Mouse (Mus musculus): Measurements from ENCODE around the gene Pdia4. TPM values are rescaled to one million over a fixed set of nuclear protein-coding genes. Genes with fewer than 3 reads are reported as not detected.

The Pdia4 gene
- polyA plus RNA-seq, 1 experiment from 2014 or later = 292 TPM

DNA sequence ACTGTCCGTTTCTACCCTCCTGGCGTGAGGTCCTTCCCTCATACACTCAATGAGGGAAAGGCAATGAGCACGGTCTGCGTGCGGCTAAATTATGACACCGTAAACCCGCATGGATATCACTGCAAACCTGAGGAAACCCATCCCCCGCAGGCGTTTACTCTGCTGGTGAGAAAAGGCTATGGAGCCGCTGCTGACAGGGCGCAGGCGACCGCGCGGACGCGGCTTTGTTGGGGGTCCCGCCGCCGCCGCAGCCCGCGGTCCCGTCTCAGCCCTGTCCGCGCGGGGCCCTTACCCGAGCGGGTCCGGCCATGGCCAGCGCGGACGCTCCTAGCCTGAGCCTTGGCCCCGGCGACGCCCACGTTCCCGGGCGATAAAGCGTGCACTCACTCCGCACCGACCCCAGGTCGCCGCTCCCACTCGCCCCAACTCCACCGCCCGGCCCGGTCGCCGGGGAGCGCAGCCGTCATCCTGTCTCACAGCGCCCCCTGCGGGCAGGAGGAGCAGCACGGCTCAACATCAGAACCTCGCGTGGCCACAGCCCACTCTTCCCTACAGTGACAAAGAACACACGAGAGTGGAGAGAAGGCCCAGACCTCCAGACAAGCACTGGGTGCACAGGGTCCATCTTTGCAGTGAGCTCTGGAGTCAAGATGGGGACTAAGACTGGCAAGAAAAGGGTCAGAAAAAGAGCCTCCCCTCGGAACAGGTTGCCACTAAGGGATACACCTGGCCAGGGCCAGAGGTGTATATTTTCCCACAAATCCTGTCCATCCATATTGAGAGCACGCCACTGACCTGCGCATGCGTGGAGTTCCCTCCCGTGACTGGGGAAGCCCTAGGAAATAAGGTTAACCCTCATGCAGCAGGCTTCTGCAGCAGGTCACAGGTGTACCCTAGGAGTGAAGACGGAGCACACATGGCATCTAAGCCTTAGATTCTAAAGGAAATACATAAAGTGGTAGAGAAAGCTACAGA lies 17.2 kb upstream of the Pdia4 start, which contains the start of gene Zfp786:
Gene Zfp786 (minus strand): TSS at position 764 of the 975 bp plus-strand sequence.
- no peaks in the 10 kb centered on the region for H3K27me3 ChIP-seq
- no peaks in the 10 kb centered on the region for H3K36me3 ChIP-seq
- no peaks in the 10 kb centered on the region for H3K9me3 ChIP-seq
- 1% methylated on average over 63 of the region's 64 CpGs for WGBS
- peak; percentile 88 for ATAC-seq (ENCODE audit: insufficient number of reproducible peaks, low FRiP score, low TSS enrichment, low read depth)
- peak within 1 kb of the TSS; percentile 81 for H3K27ac ChIP-seq
- peak within 1 kb of the TSS; percentile 53 for H3K4me2 ChIP-seq
- peaks cover 4% of the 10 kb centered on the region; the same call in 1 of the 2 replicates for H3K4me1 ChIP-seq
- H3K4me3 ChIP-seq = peak within 1 kb of the TSS; percentile 90
- peak within 1 kb of the TSS; percentile 87 for H3K9ac ChIP-seq

DNA sequence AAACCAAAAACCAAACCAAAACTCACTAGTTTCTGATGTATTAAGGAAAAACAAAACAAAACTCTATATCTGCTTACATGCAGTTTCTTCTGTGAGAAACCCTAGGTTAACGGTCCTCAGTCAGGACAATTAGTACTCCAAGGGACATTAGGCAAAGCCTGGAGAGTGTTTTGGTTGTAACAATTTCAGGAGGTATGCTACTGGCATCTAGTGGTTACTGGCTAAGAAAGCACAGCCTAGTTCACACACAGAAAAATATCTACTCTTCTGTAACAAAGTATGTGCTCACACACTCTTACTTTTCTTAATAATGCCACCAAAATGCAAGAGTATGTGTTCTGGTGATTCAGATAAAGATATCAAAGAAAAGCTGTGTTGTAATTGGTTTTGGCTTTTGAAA lies 15.7 kb upstream of the Pdia4 start:
- whole genome bisulfite sequencing = 27% methylated on average over 1 of the region's 1 CpGs
- Histone ChIP-seq H3K4me1 (peaks cover 2% of the 10 kb centered on the region; the same call in 1 of the 2 replicates), H3K9me3 (no peaks in the 10 kb centered on the region), H3K36me3 (peaks cover 9% of the 10 kb centered on the region; the same call in 1 of the 2 replicates), H3K4me3 (no peak overlapping the region), H3K27ac (no peak overlapping the region), H3K4me2 (no peak overlapping the region), H3K27me3 (no peaks in the 10 kb centered on the region), H3K9ac (no peak overlapping the region)
- no peak for ATAC-seq (ENCODE audit: insufficient number of reproducible peaks, low FRiP score, low TSS enrichment, low read depth)

DNA sequence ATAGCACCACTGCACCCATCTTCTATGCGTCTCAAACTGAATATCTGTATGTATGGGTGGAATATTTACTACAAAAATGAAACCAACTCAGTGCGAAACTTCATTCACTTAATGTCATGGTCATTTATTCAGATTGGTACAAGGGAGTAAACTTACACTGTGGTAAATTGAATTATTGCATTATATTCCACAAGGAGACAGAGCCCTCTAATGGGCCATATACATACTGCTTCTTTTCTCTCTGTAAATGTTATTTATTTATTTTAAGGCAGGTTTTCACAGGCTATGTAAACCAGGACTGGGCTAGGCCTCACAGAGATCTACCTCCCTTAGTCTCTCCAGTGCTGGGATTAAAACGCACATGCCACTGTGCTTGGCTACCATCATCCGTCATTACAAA lies 14.2 kb upstream of the Pdia4 start:
- Histone ChIP-seq H3K4me2 (no peak overlapping the region), H3K4me3 (no peak overlapping the region), H3K9ac (no peak overlapping the region), H3K9me3 (no peaks in the 10 kb centered on the region), H3K27me3 (no peaks in the 10 kb centered on the region), H3K4me1 (peaks cover 2% of the 10 kb centered on the region; the same call in 1 of the 2 replicates), H3K27ac (no peak overlapping the region), H3K36me3 (peaks cover 14% of the 10 kb centered on the region; the same call in 1 of the 2 replicates)
- ATAC-seq (ENCODE audit: insufficient number of reproducible peaks, low FRiP score, low TSS enrichment, low read depth) = no peak
- WGBS = 93% methylated on average over 4 of the region's 4 CpGs

DNA sequence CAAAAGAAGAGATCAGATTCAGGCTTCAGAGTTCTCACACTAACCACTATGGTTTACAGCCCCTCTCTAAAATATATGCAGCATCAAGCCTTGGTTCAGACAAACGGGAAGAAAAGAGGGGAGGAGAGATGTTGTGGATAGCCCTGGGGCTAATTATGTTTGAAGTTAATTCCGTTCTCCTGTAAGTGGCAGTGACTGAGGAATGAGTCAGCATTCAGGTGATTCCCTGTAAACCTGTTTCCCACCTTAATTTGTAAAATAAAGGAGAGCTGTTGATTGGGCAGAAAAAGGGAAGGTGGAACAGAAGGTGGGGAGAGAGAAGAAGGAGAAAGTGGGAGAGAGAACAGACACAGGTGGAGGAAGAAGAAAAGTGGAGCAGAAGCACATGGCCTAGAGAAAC lies 11.0 kb upstream of the Pdia4 start:
- 38% methylated on average over 2 of the region's 2 CpGs for WGBS
- H3K9ac ChIP-seq = no peak overlapping the region
- no peak overlapping the region for H3K4me3 ChIP-seq
- no peaks in the 10 kb centered on the region for H3K27me3 ChIP-seq
- peaks cover 41% of the 10 kb centered on the region for H3K36me3 ChIP-seq
- no peak for ATAC-seq (ENCODE audit: insufficient number of reproducible peaks, low FRiP score, low TSS enrichment, low read depth)
- H3K4me2 ChIP-seq = no peak overlapping the region
- no peaks in the 10 kb centered on the region for H3K4me1 ChIP-seq
- H3K27ac ChIP-seq = no peak overlapping the region
- H3K9me3 ChIP-seq = no peaks in the 10 kb centered on the region

DNA sequence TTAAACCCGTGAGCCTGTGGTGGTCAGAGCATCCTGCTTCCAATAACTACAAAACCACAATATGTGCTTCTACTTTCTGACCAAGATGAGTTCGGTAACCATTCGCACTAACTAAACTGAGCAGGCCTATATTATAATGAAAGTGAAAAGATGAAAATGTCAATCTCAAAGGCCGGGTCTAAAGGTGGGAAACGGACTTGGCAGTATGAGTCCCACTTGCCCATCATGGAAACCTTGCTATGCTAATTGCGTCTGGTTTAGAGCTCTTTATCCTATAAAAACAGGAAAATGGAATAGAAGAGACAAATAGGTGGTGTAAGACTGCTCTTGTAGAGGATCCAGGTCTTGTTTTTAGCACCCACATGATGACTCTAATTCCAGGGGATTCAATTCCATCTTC lies 8.5 kb upstream of the Pdia4 start:
- no peak overlapping the region for H3K9ac ChIP-seq
- H3K27me3 ChIP-seq = no peaks in the 10 kb centered on the region
- no peak overlapping the region for H3K4me3 ChIP-seq
- H3K4me1 ChIP-seq = no peaks in the 10 kb centered on the region
- no peak for ATAC-seq (ENCODE audit: insufficient number of reproducible peaks, low FRiP score, low TSS enrichment, low read depth)
- no peaks in the 10 kb centered on the region for H3K9me3 ChIP-seq
- WGBS = 94% methylated on average over 6 of the region's 6 CpGs
- H3K36me3 ChIP-seq = peaks cover 41% of the 10 kb centered on the region
- no peak overlapping the region for H3K4me2 ChIP-seq
- no peak overlapping the region for H3K27ac ChIP-seq

DNA sequence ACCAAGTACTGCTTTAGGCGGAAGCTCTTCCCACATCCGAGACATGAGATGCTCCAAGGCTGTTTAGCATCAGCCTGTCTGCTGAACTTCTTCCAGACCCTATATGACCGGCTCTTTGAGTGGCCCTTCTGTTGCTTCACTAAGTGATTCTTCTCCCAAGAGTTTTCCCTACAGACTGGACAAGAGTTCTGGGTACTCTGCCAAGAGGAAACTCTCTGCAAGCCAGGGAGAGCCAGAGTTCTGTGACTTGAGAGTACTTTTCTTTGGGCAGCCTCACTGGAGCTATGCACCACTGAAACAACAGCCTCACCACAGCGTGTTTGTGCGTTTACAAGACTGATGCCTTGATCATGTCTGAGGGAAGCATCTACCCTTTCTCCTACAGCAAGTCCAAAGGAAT lies 8.0 kb upstream of the Pdia4 start:
- H3K9ac ChIP-seq = no peak overlapping the region
- no peak overlapping the region for H3K27ac ChIP-seq
- no peak overlapping the region for H3K4me3 ChIP-seq
- no peak overlapping the region for H3K4me2 ChIP-seq
- peaks cover 41% of the 10 kb centered on the region for H3K36me3 ChIP-seq
- WGBS = 93% methylated on average over 5 of the region's 5 CpGs
- H3K9me3 ChIP-seq = no peaks in the 10 kb centered on the region
- no peaks in the 10 kb centered on the region for H3K4me1 ChIP-seq
- ATAC-seq (ENCODE audit: insufficient number of reproducible peaks, low FRiP score, low TSS enrichment, low read depth) = no peak
- no peaks in the 10 kb centered on the region for H3K27me3 ChIP-seq

DNA sequence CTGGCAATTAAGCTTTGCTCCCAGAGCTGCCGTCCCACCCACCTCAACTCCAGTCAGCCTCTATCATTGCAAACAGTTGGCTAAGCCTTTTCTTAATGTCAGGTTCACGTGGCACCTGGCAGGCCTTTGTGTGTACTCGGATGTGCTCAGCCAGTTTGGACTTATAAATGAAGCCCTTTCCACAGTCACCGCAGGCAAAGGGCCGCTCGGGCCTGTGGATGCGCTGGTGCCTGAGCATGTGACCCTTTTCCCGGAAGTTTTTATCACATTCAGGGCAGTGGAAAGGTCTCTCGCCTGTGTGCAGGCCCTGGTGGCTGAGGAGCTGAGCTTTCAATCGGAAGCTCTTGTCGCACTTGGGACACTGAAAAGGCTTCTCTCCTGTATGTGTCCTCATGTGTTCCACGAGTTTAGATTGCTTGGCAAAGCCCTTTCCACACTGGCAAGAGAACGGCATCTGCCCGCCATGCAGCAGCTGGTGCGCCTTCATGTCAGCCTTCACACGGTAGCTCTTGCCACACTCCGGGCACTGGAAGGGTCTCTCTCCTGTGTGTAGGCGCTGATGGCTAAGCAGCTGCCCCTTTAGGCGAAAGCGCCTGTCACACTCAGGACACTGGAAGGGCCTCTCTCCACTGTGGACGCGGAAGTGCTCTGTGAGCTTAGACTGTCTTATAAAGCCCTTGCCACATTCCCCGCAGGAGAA lies 6.5 kb upstream of the Pdia4 start:
- Histone ChIP-seq H3K4me1 (no peaks in the 10 kb centered on the region), H3K4me2 (no peak overlapping the region), H3K27ac (no peak overlapping the region), H3K36me3 (peaks cover 38% of the 10 kb centered on the region), H3K9me3 (no peaks in the 10 kb centered on the region), H3K27me3 (no peaks in the 10 kb centered on the region), H3K4me3 (no peak overlapping the region), H3K9ac (no peak overlapping the region)
- 92% methylated on average over 23 of the region's 23 CpGs for WGBS
- no peak for ATAC-seq (ENCODE audit: insufficient number of reproducible peaks, low FRiP score, low TSS enrichment, low read depth)

DNA sequence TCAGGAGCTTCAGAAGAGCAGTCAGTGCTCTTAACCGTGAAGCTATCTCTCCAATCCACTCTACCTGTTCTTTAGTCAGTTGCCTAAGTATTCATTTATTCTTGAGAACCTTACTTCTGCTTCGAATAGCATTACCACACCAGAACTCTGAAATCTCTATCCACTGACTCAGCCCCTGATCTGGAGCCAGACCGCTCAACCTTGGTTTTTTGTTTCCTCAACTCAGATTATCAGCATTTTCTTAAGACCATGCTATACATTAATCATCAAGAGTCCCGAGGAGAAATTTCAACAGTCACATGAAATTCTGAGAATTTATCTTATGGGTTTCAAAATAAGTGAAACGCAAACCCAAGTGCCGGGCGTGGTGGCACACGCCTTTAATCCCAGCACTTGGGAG lies 5.5 kb upstream of the Pdia4 start:
- Histone ChIP-seq H3K9ac (no peak overlapping the region), H3K4me2 (no peak overlapping the region), H3K4me3 (no peak overlapping the region), H3K9me3 (no peaks in the 10 kb centered on the region), H3K27ac (no peak overlapping the region), H3K27me3 (no peaks in the 10 kb centered on the region), H3K36me3 (peaks cover 30% of the 10 kb centered on the region), H3K4me1 (peaks cover 4% of the 10 kb centered on the region; the same call in 1 of the 2 replicates)
- no peak for ATAC-seq (ENCODE audit: insufficient number of reproducible peaks, low FRiP score, low TSS enrichment, low read depth)
- 90% methylated on average over 8 of the region's 8 CpGs for WGBS

DNA sequence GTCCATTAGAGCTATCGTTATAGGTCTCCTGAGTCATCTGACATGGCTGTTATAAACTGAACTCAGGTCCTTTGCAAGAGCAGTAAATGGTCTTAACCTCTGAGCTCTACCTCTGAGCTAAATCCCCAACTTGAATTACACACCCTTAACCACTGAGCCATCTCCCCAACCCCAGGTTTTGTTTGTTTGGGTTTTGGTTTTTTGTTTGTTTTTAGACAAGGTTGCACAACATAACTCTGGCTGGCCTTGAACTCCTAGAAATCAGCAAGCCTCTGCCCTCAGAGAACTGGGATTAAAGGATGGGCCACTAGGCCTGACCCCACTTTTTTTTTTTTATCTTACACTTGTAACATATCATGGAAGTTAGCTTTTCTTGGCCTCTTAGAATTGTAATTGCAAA lies 2.9 kb upstream of the Pdia4 start:
- H3K9ac ChIP-seq = no peak overlapping the region
- H3K36me3 ChIP-seq = peaks cover 18% of the 10 kb centered on the region
- WGBS = 85% methylated on average over 1 of the region's 1 CpGs
- H3K27ac ChIP-seq = no peak overlapping the region
- H3K4me3 ChIP-seq = no peak overlapping the region
- H3K27me3 ChIP-seq = no peaks in the 10 kb centered on the region
- no peaks in the 10 kb centered on the region for H3K9me3 ChIP-seq
- H3K4me2 ChIP-seq = no peak overlapping the region
- ATAC-seq (ENCODE audit: insufficient number of reproducible peaks, low FRiP score, low TSS enrichment, low read depth) = no peak
- H3K4me1 ChIP-seq = peaks cover 14% of the 10 kb centered on the region

DNA sequence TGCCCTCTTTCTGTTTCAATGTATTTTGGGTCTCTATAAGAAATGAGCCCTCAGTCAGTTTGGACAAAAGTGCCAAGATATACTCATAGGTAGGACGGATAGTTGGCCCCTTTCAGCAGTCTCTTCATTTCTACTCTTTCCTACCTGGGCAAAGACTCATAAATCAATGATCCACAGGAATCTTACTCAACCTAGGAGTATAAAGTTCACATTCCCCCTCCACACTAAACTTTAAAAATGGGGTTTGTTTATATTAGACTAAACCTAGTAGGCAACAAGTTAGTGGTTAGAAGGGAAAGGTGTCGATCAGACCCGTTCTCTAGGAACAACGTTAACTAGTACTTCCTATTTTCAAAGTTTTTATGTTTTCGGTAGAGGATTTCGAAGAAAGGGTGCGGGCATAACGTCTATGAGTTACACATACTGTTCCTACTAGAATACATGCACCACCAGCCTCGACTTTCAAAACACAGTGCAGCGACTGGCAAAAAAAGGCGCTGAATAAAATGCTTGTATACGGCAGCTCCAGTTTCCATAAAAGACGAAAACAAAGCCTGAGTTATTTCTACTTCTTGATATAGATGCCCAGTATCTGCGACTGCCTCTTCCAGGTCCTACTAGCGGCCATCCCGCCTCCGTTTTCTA lies 837 bp downstream of the Pdia4 start:
- H3K4me2 ChIP-seq = peak overlapping the region; percentile 62
- peak overlapping the region; percentile 82 for H3K9ac ChIP-seq
- no peaks in the 10 kb centered on the region for H3K27me3 ChIP-seq
- no peaks in the 10 kb centered on the region for H3K9me3 ChIP-seq
- H3K4me3 ChIP-seq = peak overlapping the region; percentile 70
- H3K4me1 ChIP-seq = peaks cover 33% of the 10 kb centered on the region
- no peaks in the 10 kb centered on the region for H3K36me3 ChIP-seq
- WGBS = under 1% methylated on average over 17 of the region's 17 CpGs
- peak overlapping the region; percentile 97 for H3K27ac ChIP-seq
- ATAC-seq (ENCODE audit: insufficient number of reproducible peaks, low FRiP score, low TSS enrichment, low read depth) = no peak

DNA sequence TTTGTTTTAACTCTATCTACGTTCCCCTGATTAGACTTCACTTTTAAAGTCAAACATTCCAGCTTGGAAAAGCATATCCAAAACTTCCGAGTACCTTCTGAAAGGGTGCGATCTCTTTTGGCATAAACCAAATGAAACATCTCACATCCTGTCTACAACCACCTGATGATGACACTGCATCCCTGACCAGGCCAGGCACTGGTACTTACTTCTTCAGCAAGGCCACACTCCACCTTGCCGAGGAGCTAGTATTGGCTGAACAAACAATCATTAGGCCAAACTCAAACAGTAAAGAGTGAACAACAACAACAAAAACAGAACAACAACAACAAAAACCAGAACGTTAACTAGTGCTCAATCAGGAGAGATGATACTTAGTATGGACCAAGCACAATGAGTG lies 1.9 kb downstream of the Pdia4 start:
- no peaks in the 10 kb centered on the region for H3K27me3 ChIP-seq
- 57% methylated on average over 5 of the region's 5 CpGs for WGBS
- ATAC-seq (ENCODE audit: insufficient number of reproducible peaks, low FRiP score, low TSS enrichment, low read depth) = no peak

More for the DNA sequence above, 1.9 kb downstream of the Pdia4 start:
- Histone ChIP-seq H3K4me1 (peaks cover 33% of the 10 kb centered on the region), H3K4me3 (peak overlapping the region; percentile 70), H3K4me2 (peak overlapping the region; percentile 62), H3K27ac (no peak overlapping the region), H3K9me3 (no peaks in the 10 kb centered on the region), H3K9ac (peak overlapping the region; percentile 82; the same call in 1 of the 2 replicates), H3K36me3 (peaks cover 7% of the 10 kb centered on the region)
